Mouse (Mus musculus) liver, adult (tissue): ENCODE data around the gene Atp5d.

Experiments
- GATA4 ChIP-seq: IDR thresholded peaks from 2 replicates; pipeline ENCODE4 v1.6.1; 2014; ENCODE audit warnings: mild to moderate bottlenecking, low read length; ENCODE audit not compliant: insufficient replicate concordance

The Atp5d gene

DNA sequence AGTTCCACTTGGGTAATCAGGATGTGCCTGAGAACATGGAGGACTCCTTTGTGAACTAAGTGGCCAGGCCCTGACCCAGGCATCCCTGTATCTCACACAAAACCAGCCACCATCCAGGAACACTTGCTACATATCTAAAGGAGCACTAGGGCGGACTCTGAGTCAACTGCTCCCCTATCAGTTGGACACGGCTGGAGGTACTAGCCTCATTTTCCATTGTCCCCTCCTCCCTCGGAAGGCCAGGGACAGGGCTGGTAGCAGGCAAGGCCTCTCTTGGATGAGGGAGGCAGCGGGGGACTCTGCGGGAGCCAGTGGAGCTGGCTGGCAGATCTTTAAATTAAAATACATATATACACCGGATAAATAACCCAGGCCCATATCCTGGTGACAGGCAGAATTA lies 55.5 kb downstream of the Atp5d start:
- no peak for TF ChIP-seq GATA4

- TF ChIP-seq GATA4 = no peak
These were observed 56.0 kb downstream of the Atp5d start for GRCm38 (mm10) chr10:80194441-80194840.
